Mouse (Mus musculus) limb, embryonic 14.5 days (tissue): ENCODE results near the gene Sema4c. TPM values are rescaled to one million over a fixed set of nuclear protein-coding genes. Genes with fewer than 3 reads are reported as not detected.
A peak's percentile ranks its signal among the peaks of the same experiment; 100 is the strongest.

Experiments used
- ATAC-seq: fragments of 200-750 bp; cut with Nextera tagmentation; 2 replicates; pipeline ENCODE4 v1.8.0; 2017; ENCODE audit warnings: low read depth, moderate number of reproducible peaks, moderate TSS enrichment; ENCODE audit not compliant: low FRiP score
- DNase-seq: peaks from one replicate; pipeline ENCODE4 v3.0.0-alpha.2; 2015; ENCODE audit warnings: low spot score
- H3K27ac ChIP-seq: fragments of 300-500 bp; sonication (generic); replicated peaks from 2 replicates; pipeline ENCODE4 v1.5.1; 2014; ENCODE audit warnings: low read depth, mild to moderate bottlenecking, low read length, moderate library complexity, mixed read lengths
- H3K27me3 ChIP-seq: fragments of 300-500 bp; sonication (generic); 2 replicates; pipeline ENCODE4 v1.6.1; 2014; ENCODE audit warnings: low read length, mixed read lengths; ENCODE audit not compliant: control insufficient read depth, insufficient read depth
- H3K36me3 ChIP-seq: fragments of 300-500 bp; sonication (generic); 2 replicates; pipeline ENCODE4 v1.6.1; 2014; ENCODE audit warnings: mild to moderate bottlenecking, low read length, moderate library complexity, mixed read lengths; ENCODE audit not compliant: control insufficient read depth, insufficient read depth
- H3K4me1 ChIP-seq: fragments of 300-500 bp; sonication (generic); 2 replicates; pipeline ENCODE4 v1.6.1; 2014; ENCODE audit warnings: antibody characterized with exemption, low read length, mixed read lengths; ENCODE audit not compliant: control insufficient read depth, insufficient read depth
- H3K4me2 ChIP-seq: fragments of 300-500 bp; sonication (generic); replicated peaks from 2 replicates; pipeline ENCODE4 v1.6.1; 2014; ENCODE audit warnings: low read depth, mild to moderate bottlenecking, low read length, moderate library complexity; ENCODE audit not compliant: severe bottlenecking
- H3K4me3 ChIP-seq: fragments of 300-500 bp; sonication (generic); replicated peaks from 2 replicates; pipeline ENCODE4 v1.5.1; 2014; ENCODE audit warnings: low read length
- H3K9ac ChIP-seq: fragments of 300-500 bp; sonication (generic); 2 replicates; pipeline ENCODE4 v1.6.1; 2014; ENCODE audit warnings: mild to moderate bottlenecking, low read depth, low read length, moderate library complexity; ENCODE audit not compliant: severe bottlenecking
- H3K9me3 ChIP-seq: fragments of 300-500 bp; sonication (generic); 2 replicates; pipeline ENCODE4 v1.6.1; 2016; ENCODE audit warnings: low read length; ENCODE audit not compliant: control insufficient read depth
- POLR2A ChIP-seq: fragments of 200-500 bp; IDR thresholded peaks from 2 replicates; pipeline ENCODE4 v1.8.0; 2012; ENCODE audit warnings: inconsistent platforms, mild to moderate bottlenecking, moderate library complexity, borderline replicate concordance; ENCODE audit not compliant: insufficient read depth, insufficient read length; ENCODE audit errors: extremely low read depth
- WGBS: fragments of 180-500 bp; shearing (Covaris S2); extraction: QIAGEN DNeasy Blood & Tissue Kit; methylation state at CpG from one replicate; pipeline ENCODE4 v1.1.7; 2014; 5-methylcytosine and 5-hydroxymethylcytosine counted together
- polyA plus RNA-seq, 2 experiments: library from polyadenylated mRNA; depleted of rRNA in 1 of 2; stranded (reverse) in 1 of 2; unstranded in 1 of 2; fragments of >200 nt; fragmentation: Nextera tagmentation in 1 of 2; extraction: Ambion mirVana in 1 of 2; gene quantifications; 2 replicates each; pipeline versions ENCODE4 v1.2.1 to v1.2.3; 2012 to 2014

Gene Sema4c
- polyA plus RNA-seq (2012; rRNA removed) (45.9 and 48.5 TPM in 2 replicates), polyA plus RNA-seq (2014; fragmentation: Nextera tagmentation; extraction: Ambion mirVana) (2.0 and 4.0 TPM in 2 replicates)

- H3K27ac ChIP-seq, result peak within 1 kb of the TSS; percentile 99
- peaks cover 21% of the 10 kb centered on the region for H3K36me3 ChIP-seq
- H3K4me1 ChIP-seq, result peaks cover 29% of the 10 kb centered on the region
- DNase-seq, result peak; percentile 82
- H3K27me3 ChIP-seq, result no peaks in the 10 kb centered on the region
- no peaks in the 10 kb centered on the region for H3K9me3 ChIP-seq
- peak; percentile 74 for ATAC-seq
- peak; percentile 84; the same call in 1 of the 2 replicates for TF ChIP-seq POLR2A
- H3K4me2 ChIP-seq, result peak within 1 kb of the TSS; percentile 96
- 1% methylated on average over 56 of the region's 69 CpGs for WGBS
- peak within 1 kb of the TSS; percentile 96 for H3K4me3 ChIP-seq
- peak within 1 kb of the TSS; percentile 96 for H3K9ac ChIP-seq
Observed at GRCm38 (mm10) chr1:36558031-36558993, at the start of gene Sema4c. Gene Sema4c (minus strand): TSS chr1:36558349.

- Histone ChIP-seq H3K4me3 (no peak overlapping the region), H3K27me3 (no peaks in the 10 kb centered on the region), H3K36me3 (no peaks in the 10 kb centered on the region), H3K4me2 (no peak overlapping the region), H3K27ac (no peak overlapping the region), H3K4me1 (peaks cover 11% of the 10 kb centered on the region), H3K9me3 (no peaks in the 10 kb centered on the region), H3K9ac (no peak overlapping the region)
- ATAC-seq, result no peak
- WGBS, result 42% methylated on average over 7 of the region's 7 CpGs
- no peak for DNase-seq
- no peak for TF ChIP-seq POLR2A
Observed at GRCm38 (mm10) chr1:36606951-36607350, 48.8 kb upstream of the Sema4c start.

GRCm38 (mm10) chr1:36604254-36605156 lies 46.4 kb upstream of the Sema4c start:
- Histone ChIP-seq H3K4me1 (peaks cover 4% of the 10 kb centered on the region), H3K4me3 (no peak overlapping the region), H3K4me2 (no peak overlapping the region), H3K27ac (no peak overlapping the region), H3K27me3 (no peaks in the 10 kb centered on the region), H3K9ac (no peak overlapping the region), H3K9me3 (no peaks in the 10 kb centered on the region), H3K36me3 (no peaks in the 10 kb centered on the region)
- TF ChIP-seq POLR2A, result no peak
- ATAC-seq (no peak), DNase-seq (no peak)
- 77% methylated on average over 12 of the region's 12 CpGs for WGBS

- no peak for TF ChIP-seq POLR2A
- Histone ChIP-seq H3K36me3 (no peaks in the 10 kb centered on the region), H3K27me3 (no peaks in the 10 kb centered on the region), H3K9ac (no peak overlapping the region), H3K27ac (peak overlapping the region; percentile 29; the same call in 1 of the 2 replicates), H3K4me3 (no peak overlapping the region), H3K9me3 (no peaks in the 10 kb centered on the region), H3K4me2 (no peak overlapping the region), H3K4me1 (peaks cover 4% of the 10 kb centered on the region)
- WGBS, result 58% methylated on average over 9 of the region's 9 CpGs
- DNase-seq, result no peak
- no peak for ATAC-seq
Observed at GRCm38 (mm10) chr1:36603361-36603760, 45.2 kb upstream of the Sema4c start.

GRCm38 (mm10) chr1:36602271-36602670 lies 44.1 kb upstream of the Sema4c start:
- TF ChIP-seq POLR2A, result no peak
- Histone ChIP-seq H3K9ac (no peak overlapping the region), H3K4me1 (peaks cover 4% of the 10 kb centered on the region), H3K9me3 (no peaks in the 10 kb centered on the region), H3K27me3 (no peaks in the 10 kb centered on the region), H3K4me3 (no peak overlapping the region), H3K27ac (no peak overlapping the region), H3K36me3 (no peaks in the 10 kb centered on the region), H3K4me2 (no peak overlapping the region)
- DNase-seq (no peak), ATAC-seq (no peak)
- WGBS, result 54% methylated on average over 4 of the region's 4 CpGs
